Mouse (Mus musculus) C2C12 (cell line): ENCODE results near the gene Col23a1.

Experiments used
- CEBPB ChIP-seq: IDR thresholded peaks from one replicate; pipeline ENCODE4 v1.6.1; 2011; ENCODE audit warnings: low read depth, mild to moderate bottlenecking, control low read depth, moderate library complexity
- CTCF ChIP-seq: IDR thresholded peaks from one replicate; pipeline ENCODE4 v1.5.1; 2011; ENCODE audit not compliant: control insufficient read depth, insufficient read depth, insufficient read length
- MYOD1 ChIP-seq: IDR thresholded peaks from one replicate; pipeline ENCODE4 v1.6.1; 2011; ENCODE audit warnings: low read depth; ENCODE audit not compliant: control insufficient read depth, insufficient read length
- MYOG ChIP-seq: IDR thresholded peaks from one replicate; pipeline ENCODE4 v1.6.1; 2011; ENCODE audit not compliant: control insufficient read depth, insufficient read length; ENCODE audit errors: extremely low read depth
- USF1 ChIP-seq: IDR thresholded peaks from one replicate; pipeline ENCODE4 v1.6.1; 2011; ENCODE audit warnings: low read depth, mild to moderate bottlenecking, control low read depth, moderate library complexity

GRCm38 (mm10) chr11:51421878-51422277, 132.2 kb downstream of the Col23a1 start:
- TF ChIP-seq CTCF (no peak), USF1 (no peak), MYOD1 (no peak), CEBPB (no peak), MYOG (no peak)
